Mouse (Mus musculus): ENCODE measurements at regions not wholly inside any gene's neighbourhood (a gene's known extent, or its start where the extent isn't known, plus 50 kb on each side); places are given as distances from the start of the nearest gene placed in this dataset.
"Not testable (repeated sequence)": the region's sequence is repeated elsewhere in the genome, so short reads cannot be mapped to it uniquely, and the experiment has no call there.

DNA sequence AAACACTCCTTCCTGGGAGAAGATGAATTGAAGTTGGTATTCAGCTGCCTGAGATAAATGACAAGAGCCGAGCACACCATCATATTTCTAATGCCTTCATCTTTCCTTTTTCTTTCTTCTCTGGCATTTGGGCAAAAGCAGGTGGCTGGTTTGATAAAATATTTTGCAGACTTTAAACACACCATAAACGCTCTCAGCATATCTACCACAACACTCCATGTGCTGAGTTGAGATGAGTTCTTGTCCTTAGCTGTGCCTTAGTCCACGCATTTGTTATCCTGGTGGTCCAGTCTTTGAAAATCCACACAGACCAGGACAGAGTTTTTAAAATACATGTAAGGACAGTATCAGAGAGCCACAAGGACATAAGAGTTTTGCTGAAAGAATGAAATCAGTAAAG is 74.3 kb upstream of the Immp2l start:
- Histone ChIP-seq H3K9ac (ENCODE audit: low read depth, low read length) (no peak overlapping the region), H3K4me3 (ENCODE audit: insufficient read depth, low read depth, low read length) (no peak overlapping the region), H3K36me3 (ENCODE audit: control insufficient read depth, insufficient read depth, low read length) (no peaks in the 10 kb centered on the region), H3K79me2 (ENCODE audit: control insufficient read depth, insufficient read depth, low read length) (no peaks in the 10 kb centered on the region), H3K27me3 (ENCODE audit: control insufficient read depth, insufficient read depth, low read length) (no peaks in the 10 kb centered on the region), H3K4me1 (ENCODE audit: control insufficient read depth, insufficient read depth, low read length) (no peaks in the 10 kb centered on the region), H3K27ac (replicated peaks; ENCODE audit: insufficient read depth, low read depth, low read length) (no peak overlapping the region)
- WGBS: 87% methylated on average over 3 of the region's 3 CpGs
- DNase-seq (ENCODE audit: extremely low read depth, low read depth, low spot score): no peak
- TF ChIP-seq CTCF (IDR thresholded peaks at IDR 0.05; ENCODE audit: low read depth, low read length) (no peak), POLR2A (IDR thresholded peaks at IDR 0.05; ENCODE audit: extremely low read depth, insufficient read depth, low read length) (no peak)

GRCm38 (mm10) chr12:40958536-40958935 is 65.4 kb upstream of the Immp2l start:
- Histone ChIP-seq H3K4me1 (ENCODE audit: control insufficient read depth, insufficient read depth, low read length) (no peaks in the 10 kb centered on the region), H3K79me2 (ENCODE audit: control insufficient read depth, insufficient read depth, low read length) (no peaks in the 10 kb centered on the region), H3K4me3 (ENCODE audit: insufficient read depth, low read depth, low read length) (no peak overlapping the region), H3K27me3 (ENCODE audit: control insufficient read depth, insufficient read depth, low read length) (no peaks in the 10 kb centered on the region), H3K9ac (ENCODE audit: low read depth, low read length) (no peak overlapping the region), H3K27ac (replicated peaks; ENCODE audit: insufficient read depth, low read depth, low read length) (no peak overlapping the region), H3K36me3 (ENCODE audit: control insufficient read depth, insufficient read depth, low read length) (no peaks in the 10 kb centered on the region)
- WGBS: 76% methylated on average over 3 of the region's 3 CpGs
- TF ChIP-seq POLR2A (IDR thresholded peaks at IDR 0.05; ENCODE audit: extremely low read depth, insufficient read depth, low read length) (no peak), CTCF (IDR thresholded peaks at IDR 0.05; ENCODE audit: low read depth, low read length) (no peak)
- no peak for DNase-seq (ENCODE audit: extremely low read depth, low read depth, low spot score)

GRCm38 (mm10) chr12:40964996-40965395 is 58.9 kb upstream of the Immp2l start:
- Histone ChIP-seq H3K4me1 (ENCODE audit: control insufficient read depth, insufficient read depth, low read length) (no peaks in the 10 kb centered on the region), H3K27ac (replicated peaks; ENCODE audit: insufficient read depth, low read depth, low read length) (no peak overlapping the region), H3K9ac (ENCODE audit: low read depth, low read length) (no peak overlapping the region), H3K79me2 (ENCODE audit: control insufficient read depth, insufficient read depth, low read length) (no peaks in the 10 kb centered on the region), H3K4me3 (ENCODE audit: insufficient read depth, low read depth, low read length) (no peak overlapping the region), H3K27me3 (ENCODE audit: control insufficient read depth, insufficient read depth, low read length) (no peaks in the 10 kb centered on the region), H3K36me3 (ENCODE audit: control insufficient read depth, insufficient read depth, low read length) (no peaks in the 10 kb centered on the region)
- 78% methylated on average over 2 of the region's 2 CpGs for WGBS
- no peak for DNase-seq (ENCODE audit: extremely low read depth, low read depth, low spot score)
- TF ChIP-seq CTCF (IDR thresholded peaks at IDR 0.05; ENCODE audit: low read depth, low read length) (no peak), POLR2A (IDR thresholded peaks at IDR 0.05; ENCODE audit: extremely low read depth, insufficient read depth, low read length) (no peak)

GRCm38 (mm10) chr12:40966308-40966707 is 57.6 kb upstream of the Immp2l start:
- H3K27ac ChIP-seq (replicated peaks; ENCODE audit: insufficient read depth, low read depth, low read length): no peak overlapping the region

DNA sequence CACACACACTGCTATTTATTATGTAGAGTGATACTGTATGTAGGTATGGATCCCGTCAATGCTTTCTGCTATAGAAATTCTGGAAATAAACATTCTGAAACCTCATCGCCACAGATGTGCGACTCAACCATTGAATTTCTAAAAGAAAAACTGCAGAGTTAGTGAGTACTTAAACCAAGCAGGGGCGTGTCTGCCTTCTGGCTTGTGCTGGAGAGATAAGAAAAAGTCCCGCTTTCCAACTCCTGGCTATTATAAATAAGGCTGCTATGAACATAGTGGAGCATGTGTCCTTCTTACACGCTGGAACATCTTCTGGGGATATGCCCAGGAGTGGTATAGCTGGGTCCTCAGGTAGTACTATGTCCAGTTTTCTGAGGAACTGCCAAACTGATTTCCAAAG is 57.2 kb upstream of the Immp2l start:
- H3K36me3 ChIP-seq (ENCODE audit: control insufficient read depth, insufficient read depth, low read length); H3K9ac ChIP-seq (ENCODE audit: low read depth, low read length); H3K27me3 ChIP-seq (ENCODE audit: control insufficient read depth, insufficient read depth, low read length); H3K4me1 ChIP-seq (ENCODE audit: control insufficient read depth, insufficient read depth, low read length); H3K27ac ChIP-seq (replicated peaks; ENCODE audit: insufficient read depth, low read depth, low read length); DNase-seq (ENCODE audit: extremely low read depth, low read depth, low spot score); H3K79me2 ChIP-seq (ENCODE audit: control insufficient read depth, insufficient read depth, low read length); H3K4me3 ChIP-seq (ENCODE audit: insufficient read depth, low read depth, low read length): not testable (repeated sequence)
- WGBS: 90% methylated on average over 6 of the region's 6 CpGs

More at GRCm38 (mm10) chr12:40966308-40966707, 57.6 kb upstream of the Immp2l start:
- no peak for DNase-seq (ENCODE audit: extremely low read depth, low read depth, low spot score)
- no peaks in the 10 kb centered on the region for H3K4me1 ChIP-seq (ENCODE audit: control insufficient read depth, insufficient read depth, low read length)
- no peaks in the 10 kb centered on the region for H3K36me3 ChIP-seq (ENCODE audit: control insufficient read depth, insufficient read depth, low read length)
- H3K4me3 ChIP-seq (ENCODE audit: insufficient read depth, low read depth, low read length): no peak overlapping the region
- no peak overlapping the region for H3K9ac ChIP-seq (ENCODE audit: low read depth, low read length)
- H3K27me3 ChIP-seq (ENCODE audit: control insufficient read depth, insufficient read depth, low read length): no peaks in the 10 kb centered on the region
- H3K79me2 ChIP-seq (ENCODE audit: control insufficient read depth, insufficient read depth, low read length): no peaks in the 10 kb centered on the region
- TF ChIP-seq CTCF (IDR thresholded peaks at IDR 0.05; ENCODE audit: low read depth, low read length): no peak
- TF ChIP-seq POLR2A (IDR thresholded peaks at IDR 0.05; ENCODE audit: extremely low read depth, insufficient read depth, low read length): no peak
- 91% methylated on average over 2 of the region's 2 CpGs for WGBS

- Histone ChIP-seq H3K27me3 (ENCODE audit: control insufficient read depth, insufficient read depth, low read length) (no peaks in the 10 kb centered on the region), H3K27ac (replicated peaks; ENCODE audit: insufficient read depth, low read depth, low read length) (no peak overlapping the region), H3K4me3 (ENCODE audit: insufficient read depth, low read depth, low read length) (no peak overlapping the region), H3K36me3 (ENCODE audit: control insufficient read depth, insufficient read depth, low read length) (no peaks in the 10 kb centered on the region), H3K9ac (ENCODE audit: low read depth, low read length) (no peak overlapping the region), H3K79me2 (ENCODE audit: control insufficient read depth, insufficient read depth, low read length) (no peaks in the 10 kb centered on the region), H3K4me1 (ENCODE audit: control insufficient read depth, insufficient read depth, low read length) (no peaks in the 10 kb centered on the region)
- TF ChIP-seq CTCF (IDR thresholded peaks at IDR 0.05; ENCODE audit: low read depth, low read length) (no peak), POLR2A (IDR thresholded peaks at IDR 0.05; ENCODE audit: extremely low read depth, insufficient read depth, low read length) (no peak)
- WGBS: 83% methylated on average over 3 of the region's 3 CpGs
- DNase-seq (ENCODE audit: extremely low read depth, low read depth, low spot score): no peak
These were observed 51.0 kb upstream of the Immp2l start for GRCm38 (mm10) chr12:40972844-40973243.
